Mouse (Mus musculus) spleen, adult 2 months (tissue): ENCODE data around the gene Tcf25.

ENCODE experiments used
- CTCF ChIP-seq: fragments of 200-500 bp; IDR thresholded peaks from 2 replicates; pipeline ENCODE4 v1.5.1; 2011; ENCODE audit warnings: mild to moderate bottlenecking, inconsistent platforms; ENCODE audit not compliant: insufficient read depth, insufficient read length, insufficient replicate concordance; ENCODE audit errors: extremely low read depth
- POLR2A ChIP-seq: fragments of 200-500 bp; IDR thresholded peaks from 2 replicates; pipeline ENCODE4 v1.6.1; 2011; ENCODE audit warnings: low read depth, low read length, inconsistent platforms

DNA sequence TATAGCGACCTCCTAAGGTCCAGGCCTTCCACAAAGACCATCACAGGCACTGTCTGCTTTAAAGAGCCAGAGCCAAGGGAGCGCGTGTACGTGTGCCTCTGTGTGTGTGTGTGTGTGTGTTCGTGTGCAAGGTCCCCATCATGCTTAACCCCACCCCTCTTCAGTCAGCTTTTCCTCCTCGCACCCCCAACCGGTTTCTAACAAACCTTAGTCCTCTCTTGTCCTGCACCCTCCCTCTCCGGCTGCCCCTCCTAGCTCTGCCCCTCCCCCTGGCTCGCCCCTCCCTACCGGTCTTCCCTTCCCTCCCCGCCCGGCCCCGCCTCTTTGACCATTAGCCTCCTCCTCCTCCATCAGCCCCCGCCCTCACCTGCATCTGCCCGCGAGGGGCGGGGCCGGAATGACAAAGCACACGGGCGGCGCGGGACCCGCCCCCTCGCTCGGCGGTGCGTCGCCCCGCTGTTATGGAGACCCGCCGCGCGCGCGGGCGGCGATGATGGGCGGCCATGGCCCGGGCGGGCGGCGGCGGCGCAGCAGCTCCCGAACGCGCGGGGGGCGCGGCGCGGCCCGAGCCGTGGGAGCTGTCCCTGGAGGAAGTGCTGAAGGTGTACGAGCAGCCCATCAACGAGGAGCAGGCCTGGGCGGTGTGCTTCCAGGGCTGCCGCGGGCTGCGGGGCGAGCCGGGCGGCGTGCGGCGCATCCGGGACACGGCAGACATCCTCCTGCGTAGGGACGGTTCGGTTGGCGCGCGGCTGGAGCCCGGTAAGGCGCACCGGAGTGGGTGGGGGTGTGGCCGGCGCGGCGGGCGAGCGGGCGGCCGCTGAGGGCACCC is 41.1 kb upstream of the Tcf25 start, which contains the start of gene Spire2:
- no peak for TF ChIP-seq CTCF
- no peak for TF ChIP-seq POLR2A
